Mouse (Mus musculus) liver, adult 2 months (tissue): Measurements from ENCODE around the gene Me1.

ENCODE experiments used
- CTCF ChIP-seq: fragments of 200-500 bp; IDR thresholded peaks from 2 replicates; pipeline ENCODE4 v1.5.1; 2011; ENCODE audit warnings: low read depth, low read length, control low read depth
- POLR2A ChIP-seq: fragments of 200-500 bp; IDR thresholded peaks from 2 replicates; pipeline ENCODE4 v1.6.1; 2011; ENCODE audit warnings: low read length, control low read depth; ENCODE audit not compliant: insufficient read depth; ENCODE audit errors: extremely low read depth

DNA sequence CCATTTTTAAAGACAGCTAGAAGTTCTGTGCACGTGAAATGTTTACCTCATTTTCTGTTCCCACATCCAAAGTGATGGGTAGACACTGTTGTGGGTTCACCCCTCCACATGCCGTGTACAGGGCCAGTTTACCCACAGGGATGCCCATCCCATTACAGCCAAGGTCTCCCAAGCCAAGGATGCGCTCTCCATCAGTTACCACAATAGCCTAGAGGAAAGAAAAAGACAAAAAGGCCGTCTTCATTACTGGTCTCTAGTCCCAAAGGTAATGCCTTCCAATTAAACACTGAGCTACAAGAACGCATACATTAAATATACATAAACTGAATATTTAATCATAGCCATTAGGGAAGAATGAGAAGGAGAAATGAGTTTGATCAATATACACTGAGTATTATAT lies 44.9 kb downstream of the Me1 start:
- TF ChIP-seq CTCF = no peak
- TF ChIP-seq POLR2A = no peak
